Mouse (Mus musculus): ENCODE data around the gene Crygn. TPM values are rescaled to one million over a fixed set of nuclear protein-coding genes. Genes with fewer than 3 reads are reported as not detected.

Crygn gene
- total RNA-seq, 2 experiments from 2014 or later = 3.9 TPM; not detected in 1

- intact Hi-C loops (cut with DNase I) = no loop called here
- peak; percentile 91 for DNase-seq
Measured at GRCm38 (mm10) chr5:24713199-24713598, 44.6 kb downstream of the Crygn start.

- intact Hi-C loops (cut with DNase I) = no loop called here
- DNase-seq = no peak
Measured at GRCm38 (mm10) chr5:24711615-24712014, 46.2 kb downstream of the Crygn start.

GRCm38 (mm10) chr5:24709962-24710361, 47.8 kb downstream of the Crygn start:
- intact Hi-C loops (cut with DNase I) = no loop called here
- no peak for DNase-seq

- intact Hi-C loops (cut with DNase I) = no loop called here
- DNase-seq = no peak
Measured at GRCm38 (mm10) chr5:24704615-24705014, 53.2 kb downstream of the Crygn start.

GRCm38 (mm10) chr5:24701271-24701670, 56.5 kb downstream of the Crygn start:
- no peak for DNase-seq
- intact Hi-C loops (cut with DNase I) = no loop called here

Other genes starting within 250 kb of the Crygn start
- 1 to 10 TPM in 1 of 2 experiments, not detected in 1; 1.2 TPM for gene Gbx1, start 230.8 kb downstream of the Crygn start, total RNA-seq (2021)
- gene Asb10, start 217.0 kb downstream of the Crygn start, total RNA-seq (2021) = under 1 TPM in 1 of 2 experiments, not detected in 1; 0.60 TPM
- gene 4931409K22Rik, start 201.2 kb downstream of the Crygn start, total RNA-seq (2021) = not detected
- gene Abcf2, start 180.5 kb downstream of the Crygn start, total RNA-seq (2021) = 10 to 100 TPM; 52.9 to 54.7 TPM
- gene Chpf2, start 171.3 kb downstream of the Crygn start, total RNA-seq (2021) = 10 to 100 TPM; 28.7 to 33.7 TPM
- 100 to 1,000 TPM; 179 to 183 TPM for gene Smarcd3, start 133.6 kb downstream of the Crygn start, total RNA-seq (2021)
- 10 to 100 TPM; 75.3 to 76.6 TPM for gene Nub1, start 72.5 kb downstream of the Crygn start, total RNA-seq (2021)
- gene Wdr86, start 27.3 kb downstream of the Crygn start, total RNA-seq (2021) = 1 to 10 TPM; 2.6 to 3.3 TPM
- 100 to 1,000 TPM; 112 to 127 TPM for gene Rheb, start 84.6 kb upstream of the Crygn start, total RNA-seq (2021)

All from left cerebral cortex, postnatal 4 days (tissue).